In genomic region chr1:178337551-178338317, GRCm38 (mm10) we compare ENCODE assay signal across 8 mouse cellular contexts. TPM values are rescaled to one million over a fixed set of nuclear protein-coding genes. Genes with fewer than 3 reads are reported as not detected.
A peak's percentile ranks its signal among the peaks of the same experiment; 100 is the strongest.
DNase-seq lines count a peak whose midpoint lies in the region; ATAC-seq lines count a peak whose summit lies in the region.

Gene Hnrnpu (minus strand): TSS chr1:178337797.

- peaks cover 4% of the 10 kb centered on the region for H3K36me3 ChIP-seq in hindbrain, embryonic 11.5 days (ENCODE audit: control insufficient read depth, insufficient read depth, low read length)

- peak; percentile 98 for DNase-seq in MN1 (ENCODE audit: low spot score)
- DNase-seq in cerebellum, adult 9-10 months = peak; percentile 96
- peak; percentile 86 to 97 for DNase-seq in frontal cortex, adult 2 months (ENCODE audit: extremely low spot score in 1 of 2, low spot score in 1 of 2)
- DNase-seq in hindbrain, embryonic 11.5 days (ENCODE audit: low spot score) = peak; percentile 98
- peak; percentile 95 to 97 for DNase-seq in layer of hippocampus, postnatal 14 days (ENCODE audit: low spot score in 2 of 2)
- DNase-seq in lung, postnatal 14 days = peak; percentile 96
- peak; percentile 89 for DNase-seq in retina, adult 2 months (ENCODE audit: low read depth, low spot score)
- DNase-seq in thymus, postnatal 36 days = peak; percentile 94 to 96

- no peaks in the 10 kb centered on the region for H3K27me3 ChIP-seq in hindbrain, embryonic 11.5 days (ENCODE audit: control insufficient read depth, insufficient read depth, low read length)

- H3K9me3 ChIP-seq in hindbrain, embryonic 11.5 days (ENCODE audit: control insufficient read depth, low read length) = no peaks in the 10 kb centered on the region

- H3K9ac ChIP-seq in hindbrain, embryonic 11.5 days (ENCODE audit: low read depth, low read length) = peak within 1 kb of the TSS; percentile 100

- peak; percentile 88 for ATAC-seq in hindbrain, embryonic 11.5 days (ENCODE audit: low FRiP score)

- H3K4me1 ChIP-seq in hindbrain, embryonic 11.5 days (replicated peaks; ENCODE audit: control insufficient read depth, insufficient read depth, low read length) = no peaks in the 10 kb centered on the region; the same call in 1 of the 2 replicates

- peak within 1 kb of the TSS; percentile 31 for H3K4me2 ChIP-seq in hindbrain, embryonic 11.5 days (replicated peaks; ENCODE audit: low read depth, low read length)

- WGBS in hindbrain, embryonic 11.5 days = under 1% methylated on average over 73 of the region's 73 CpGs

- peak within 1 kb of the TSS; percentile 99 for H3K27ac ChIP-seq in hindbrain, embryonic 11.5 days (ENCODE audit: low read depth, low read length)

- peak within 1 kb of the TSS; percentile 100 for H3K4me3 ChIP-seq in hindbrain, embryonic 11.5 days (ENCODE audit: low read depth, low read length)

RNA-seq across cellular contexts. Expression of gene Hnrnpu, which starts in this region (rescaled TPM):
- polyA plus RNA-seq in frontal cortex, adult 2 months (2012; rRNA removed) = 371 and 407 TPM in 2 replicates
- 828 and 847 TPM in 2 replicates for polyA plus RNA-seq in hindbrain, embryonic 11.5 days (2014; fragmentation: Nextera tagmentation; extraction: Ambion mirVana)
- 100 to 1,000 TPM; 415 to 422 TPM for total RNA-seq in layer of hippocampus, postnatal 14 days (2021)

Comparison
In these comparisons a context has a peak if more than half of its experiments do, and no peak if none do; other contexts are left out.
1. Peak in every context shown above with its lines: DNase-seq, ATAC-seq, H3K4me3 ChIP-seq and H3K27ac ChIP-seq.